In genomic region chr16:10702399-10702798, GRCm38 (mm10) we compare ENCODE assay signal across 18 mouse cellular contexts.
A peak's percentile ranks its signal among the peaks of the same experiment; 100 is the strongest.
DNase-seq lines count a peak whose midpoint lies in the region; ATAC-seq and TF ChIP-seq lines count a peak whose summit lies in the region.
"Had no signal": no experiment of that assay in that cellular context is flagged by ENCODE, and none has a peak within 500 bp of the region (broad histone marks: within the 10 kb centered on the region; RNA-seq: fewer than 3 reads in every experiment).

No protein-coding gene starts in this region.

- peak; percentile 27 to 38 for DNase-seq in heart, adult 18-20 months
- DNase-seq in heart, adult 2 months, result no peak
- peak; percentile 50 for DNase-seq in thymus, postnatal 25 days
- no peak for DNase-seq in thymus, postnatal 36 days
- DNase-seq in yolk sac, embryonic 10.5 days (ENCODE audit: low spot score), result peak; percentile 85
- DNase-seq in cerebellum, adult 11 months, result no peak
- DNase-seq: cerebellum, adult 8-10 months; gastrocnemius, adult 2 months; layer of hippocampus, postnatal 36 days had no signal

- no peak overlapping the region for H3K27ac ChIP-seq in heart, adult 2 months
- H3K27ac ChIP-seq in brown adipose tissue, adult 24 weeks (replicated peaks; ENCODE audit: low read depth, low read length), result peak overlapping the region; percentile 86
- H3K27ac ChIP-seq in midbrain, embryonic 16.5 days (ENCODE audit: low read length), result no peak overlapping the region
- H3K27ac ChIP-seq: embryonic facial prominence, embryonic 13.5 days; gastrocnemius, adult 2 months; heart, embryonic 13.5 days; hindbrain, embryonic 13.5 days; kidney, postnatal 0 days; macrophage; midbrain, embryonic 15.5 days; neural tube, embryonic 13.5 days had no signal

- H3K79me2 ChIP-seq in heart, adult 2 months (replicated peaks; ENCODE audit: control insufficient read depth, insufficient read depth, low read length), result no peaks in the 10 kb centered on the region

- H3K9me3 ChIP-seq in midbrain, embryonic 16.5 days (replicated peaks; ENCODE audit: control insufficient read depth, low read length, poor library complexity, severe bottlenecking), result no peaks in the 10 kb centered on the region
- H3K9me3 ChIP-seq: embryonic facial prominence, embryonic 13.5 days; heart, embryonic 13.5 days; hindbrain, embryonic 13.5 days; midbrain, embryonic 15.5 days; neural tube, embryonic 13.5 days had no signal

- TF ChIP-seq EP300 in heart, adult 2 months (IDR thresholded peaks at IDR 0.05; ENCODE audit: insufficient read depth, low read depth, low read length), result no peak

- no peak for TF ChIP-seq CTCF in heart, adult 2 months (IDR thresholded peaks at IDR 0.05)

- ATAC-seq in midbrain, embryonic 16.5 days, result no peak
- ATAC-seq: midbrain, embryonic 15.5 days had no signal

- H3K4me3 ChIP-seq in heart, adult 2 months, result no peak overlapping the region
- H3K4me3 ChIP-seq in brown adipose tissue, adult 24 weeks (ENCODE audit: insufficient read depth, low read depth, low read length), result no peak overlapping the region
- H3K4me3 ChIP-seq in midbrain, embryonic 16.5 days (ENCODE audit: low read depth, low read length), result no peak overlapping the region
- H3K4me3 ChIP-seq: embryonic facial prominence, embryonic 13.5 days; gastrocnemius, adult 2 months; heart, embryonic 13.5 days; hindbrain, embryonic 13.5 days; midbrain, embryonic 15.5 days; neural tube, embryonic 13.5 days had no signal

- H3K4me2 ChIP-seq in midbrain, embryonic 16.5 days (ENCODE audit: low read length), result no peak overlapping the region
- H3K4me2 ChIP-seq: embryonic facial prominence, embryonic 13.5 days; heart, embryonic 13.5 days; hindbrain, embryonic 13.5 days; midbrain, embryonic 15.5 days; neural tube, embryonic 13.5 days had no signal

- no peaks in the 10 kb centered on the region for H3K27me3 ChIP-seq in heart, adult 2 months (ENCODE audit: control insufficient read depth, insufficient read depth, low read length)
- H3K27me3 ChIP-seq in midbrain, embryonic 16.5 days (ENCODE audit: control insufficient read depth, insufficient read depth, low read depth, low read length), result no peaks in the 10 kb centered on the region
- H3K27me3 ChIP-seq: embryonic facial prominence, embryonic 13.5 days; heart, embryonic 13.5 days; hindbrain, embryonic 13.5 days; midbrain, embryonic 15.5 days; neural tube, embryonic 13.5 days had no signal

- H3K9ac ChIP-seq in heart, adult 2 months (ENCODE audit: low read depth, low read length), result no peak overlapping the region
- no peak overlapping the region for H3K9ac ChIP-seq in midbrain, embryonic 16.5 days (ENCODE audit: low read depth, low read length)
- H3K9ac ChIP-seq: embryonic facial prominence, embryonic 13.5 days; heart, embryonic 13.5 days; hindbrain, embryonic 13.5 days; midbrain, embryonic 15.5 days; neural tube, embryonic 13.5 days had no signal

- 76% methylated on average over 2 of the region's 2 CpGs for WGBS in heart, adult 2 months
- WGBS in midbrain, embryonic 16.5 days, result 87% methylated on average over 2 of the region's 2 CpGs

- no peak for TF ChIP-seq POLR2A in heart, adult 2 months (IDR thresholded peaks at IDR 0.05; ENCODE audit: insufficient read depth, low read depth, low read length)

- H3K4me1 ChIP-seq in heart, adult 2 months (ENCODE audit: control insufficient read depth, insufficient read depth, low read length), result peaks cover 5% of the 10 kb centered on the region
- H3K4me1 ChIP-seq in brown adipose tissue, adult 24 weeks (ENCODE audit: control insufficient read depth, insufficient read depth, insufficient read length, low read length), result peaks cover 34% of the 10 kb centered on the region
- no peaks in the 10 kb centered on the region for H3K4me1 ChIP-seq in midbrain, embryonic 16.5 days (ENCODE audit: control insufficient read depth, insufficient read depth, low read length)
- H3K4me1 ChIP-seq: embryonic facial prominence, embryonic 13.5 days; midbrain, embryonic 15.5 days had no signal

- peaks cover 4% of the 10 kb centered on the region; the same call in 1 of the 2 replicates for H3K36me3 ChIP-seq in heart, adult 2 months (ENCODE audit: control insufficient read depth, insufficient read depth, low read length)
- no peaks in the 10 kb centered on the region for H3K36me3 ChIP-seq in midbrain, embryonic 16.5 days (ENCODE audit: control insufficient read depth, insufficient read depth, low read length)
- H3K36me3 ChIP-seq: embryonic facial prominence, embryonic 13.5 days; heart, embryonic 13.5 days; hindbrain, embryonic 13.5 days; midbrain, embryonic 15.5 days; neural tube, embryonic 13.5 days had no signal

- intact Hi-C loops in heart, adult 2 months (cut with DNase I), result no loop called here

Comparison
In these comparisons a context has a peak if more than half of its experiments do, and no peak if none do; other contexts are left out.
1. DNase-seq: peak in heart, adult 18-20 months (2 of 2), thymus, postnatal 25 days (single experiment) and yolk sac, embryonic 10.5 days (single experiment); none in heart, adult 2 months (0 of 2), thymus, postnatal 36 days (0 of 2) and cerebellum, adult 11 months (single experiment).